Mouse (Mus musculus): Measurements from ENCODE around the gene Zfp667.

- no peak for TF ChIP-seq EP300 (IDR thresholded peaks at IDR 0.05; ENCODE audit: low read depth)
- no peak for TF ChIP-seq CTCF (IDR thresholded peaks at IDR 0.05; ENCODE audit: low read depth)
Observed at GRCm38 (mm10) chr7:6254451-6254850, 31.9 kb upstream of the Zfp667 start.
